Mouse (Mus musculus): ENCODE measurements around the gene Alk. TPM values are rescaled to one million over a fixed set of nuclear protein-coding genes. Genes with fewer than 3 reads are reported as not detected.

The Alk gene
- polyA plus RNA-seq, 1 experiment from 2014 or later, result 0.61 TPM

- DNase-seq (ENCODE audit: low spot score) (no peak), ATAC-seq (ENCODE audit: low FRiP score, low TSS enrichment) (no peak)
- no peaks in the 10 kb centered on the region for H3K4me1 ChIP-seq (replicated peaks; ENCODE audit: control insufficient read depth, insufficient read depth)
- TF ChIP-seq EP300 (optimal IDR thresholded peaks at IDR 0.05) (no peak), CTCF (IDR thresholded peaks at IDR 0.05; ENCODE audit: low read depth) (no peak)
- H3K4me2 ChIP-seq (replicated peaks; ENCODE audit: low read depth), result no peak overlapping the region
- no peak overlapping the region for H3K27ac ChIP-seq (replicated peaks)
- H3K4me3 ChIP-seq (ENCODE audit: low read depth, low read length), result no peak overlapping the region
- no peaks in the 10 kb centered on the region for H3K27me3 ChIP-seq (ENCODE audit: control insufficient read depth, insufficient read depth, low read length)
- H3K9ac ChIP-seq (ENCODE audit: low read length), result no peak overlapping the region
- WGBS, result 82% methylated on average over 7 of the region's 7 CpGs
- no peaks in the 10 kb centered on the region for H3K9me3 ChIP-seq (ENCODE audit: control insufficient read depth, low read length)
- no peaks in the 10 kb centered on the region for H3K36me3 ChIP-seq (ENCODE audit: control insufficient read depth, insufficient read depth, low read length)
Observed at GRCm38 (mm10) chr17:71955011-71955410, 649.4 kb downstream of the Alk start.

DNA sequence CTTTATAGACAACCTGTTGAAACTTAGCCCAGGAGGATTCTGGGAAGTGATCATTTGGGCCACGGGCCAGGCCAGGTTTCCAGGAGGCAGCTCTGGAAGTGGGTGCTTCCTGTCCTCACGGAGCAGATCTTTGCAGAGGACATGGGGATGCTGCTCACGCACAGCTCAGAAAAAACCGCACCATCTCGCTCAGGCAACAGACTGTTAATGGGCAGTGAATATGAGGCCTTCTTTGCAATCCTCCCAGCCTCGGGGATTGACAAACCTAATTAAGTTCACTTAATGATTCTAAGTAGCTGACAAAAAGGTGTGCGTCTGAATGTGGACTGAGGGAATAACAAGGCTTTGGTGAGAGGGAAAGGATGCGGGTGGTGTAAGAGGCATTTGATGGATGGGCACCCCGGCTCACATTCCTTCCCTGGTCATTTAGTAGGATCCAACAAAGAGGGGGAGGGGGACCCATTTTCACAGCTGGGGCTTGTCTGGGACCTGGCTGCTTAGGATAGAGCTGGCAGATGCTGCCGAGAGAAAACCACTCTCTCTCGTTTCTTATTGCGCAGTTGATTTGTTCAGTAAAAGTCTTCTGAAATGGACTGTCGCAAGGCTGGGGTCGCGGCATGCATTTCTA is 650.1 kb downstream of the Alk start:
- Histone ChIP-seq H3K4me2 (replicated peaks; ENCODE audit: low read depth) (no peak overlapping the region), H3K9me3 (ENCODE audit: control insufficient read depth, low read length) (no peaks in the 10 kb centered on the region), H3K4me1 (replicated peaks; ENCODE audit: control insufficient read depth, insufficient read depth) (no peaks in the 10 kb centered on the region), H3K4me3 (ENCODE audit: low read depth, low read length) (no peak overlapping the region), H3K9ac (ENCODE audit: low read length) (no peak overlapping the region), H3K36me3 (ENCODE audit: control insufficient read depth, insufficient read depth, low read length) (no peaks in the 10 kb centered on the region), H3K27me3 (ENCODE audit: control insufficient read depth, insufficient read depth, low read length) (no peaks in the 10 kb centered on the region), H3K27ac (replicated peaks) (no peak overlapping the region)
- no peak for ATAC-seq (ENCODE audit: low FRiP score, low TSS enrichment)
- no peak for TF ChIP-seq CTCF (IDR thresholded peaks at IDR 0.05; ENCODE audit: low read depth)
- no peak for TF ChIP-seq EP300 (optimal IDR thresholded peaks at IDR 0.05)
- WGBS, result 77% methylated on average over 15 of the region's 15 CpGs
- no peak for DNase-seq (ENCODE audit: low spot score)

DNA sequence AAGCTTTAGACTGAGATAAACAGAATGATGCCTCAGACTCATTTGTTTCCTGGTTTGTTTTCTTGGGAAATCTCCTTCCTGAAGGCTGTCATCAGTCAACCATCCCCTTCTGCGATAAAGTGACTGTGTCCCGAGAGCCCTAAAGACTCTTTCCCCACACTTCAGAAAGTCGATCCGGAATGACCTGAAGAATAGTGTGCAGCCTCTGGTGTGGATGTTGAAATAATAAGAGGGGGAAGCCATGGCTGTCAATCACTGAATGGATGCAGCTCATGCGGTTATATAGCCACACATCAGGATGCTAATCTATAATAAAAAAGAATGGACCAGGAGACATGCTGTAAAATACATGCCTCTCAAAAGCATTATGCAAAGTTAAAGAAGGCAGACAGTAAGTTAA is 653.5 kb downstream of the Alk start:
- Histone ChIP-seq H3K9me3 (ENCODE audit: control insufficient read depth, low read length) (no peaks in the 10 kb centered on the region), H3K9ac (ENCODE audit: low read length) (no peak overlapping the region), H3K4me1 (replicated peaks; ENCODE audit: control insufficient read depth, insufficient read depth) (no peaks in the 10 kb centered on the region), H3K27ac (replicated peaks) (no peak overlapping the region), H3K4me3 (ENCODE audit: low read depth, low read length) (no peak overlapping the region), H3K36me3 (ENCODE audit: control insufficient read depth, insufficient read depth, low read length) (no peaks in the 10 kb centered on the region), H3K27me3 (ENCODE audit: control insufficient read depth, insufficient read depth, low read length) (no peaks in the 10 kb centered on the region), H3K4me2 (replicated peaks; ENCODE audit: low read depth) (no peak overlapping the region)
- WGBS, result 73% methylated on average over 5 of the region's 5 CpGs
- no peak for DNase-seq (ENCODE audit: low spot score)
- ATAC-seq (ENCODE audit: low FRiP score, low TSS enrichment), result no peak
- TF ChIP-seq CTCF (IDR thresholded peaks at IDR 0.05; ENCODE audit: low read depth) (no peak), EP300 (optimal IDR thresholded peaks at IDR 0.05) (no peak)

DNA sequence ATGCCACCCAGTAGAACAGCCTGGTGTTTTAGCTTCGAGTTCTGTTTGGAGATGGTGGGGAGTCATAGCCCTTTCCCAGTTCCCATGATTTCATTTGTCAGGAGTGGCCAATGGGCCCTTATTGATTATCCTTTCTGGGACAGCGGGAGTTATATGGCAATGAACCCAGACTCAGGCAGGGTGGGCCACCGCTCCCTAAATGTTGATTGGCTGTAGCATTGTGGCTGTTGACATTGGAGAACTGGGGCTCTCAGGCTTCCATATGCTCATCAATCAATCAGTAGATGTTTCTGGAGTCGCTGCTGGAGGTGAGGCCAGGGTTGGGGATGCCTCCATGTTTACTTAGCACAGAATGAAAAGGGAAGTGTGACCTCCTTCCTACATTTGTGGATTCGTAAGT is 655.7 kb downstream of the Alk start:
- Histone ChIP-seq H3K27ac (replicated peaks) (no peak overlapping the region), H3K27me3 (ENCODE audit: control insufficient read depth, insufficient read depth, low read length) (no peaks in the 10 kb centered on the region), H3K9ac (ENCODE audit: low read length) (no peak overlapping the region), H3K4me3 (ENCODE audit: low read depth, low read length) (no peak overlapping the region), H3K4me2 (replicated peaks; ENCODE audit: low read depth) (no peak overlapping the region), H3K36me3 (ENCODE audit: control insufficient read depth, insufficient read depth, low read length) (no peaks in the 10 kb centered on the region), H3K4me1 (replicated peaks; ENCODE audit: control insufficient read depth, insufficient read depth) (no peaks in the 10 kb centered on the region), H3K9me3 (ENCODE audit: control insufficient read depth, low read length) (no peaks in the 10 kb centered on the region)
- 46% methylated on average over 5 of the region's 5 CpGs for WGBS
- TF ChIP-seq CTCF (IDR thresholded peaks at IDR 0.05; ENCODE audit: low read depth), result no peak
- DNase-seq (ENCODE audit: low spot score) (no peak), ATAC-seq (ENCODE audit: low FRiP score, low TSS enrichment) (no peak)

GRCm38 (mm10) chr17:71947452-71947851 is 657.0 kb downstream of the Alk start:
- Histone ChIP-seq H3K27me3 (ENCODE audit: control insufficient read depth, insufficient read depth, low read length) (no peaks in the 10 kb centered on the region), H3K36me3 (ENCODE audit: control insufficient read depth, insufficient read depth, low read length) (no peaks in the 10 kb centered on the region), H3K9me3 (ENCODE audit: control insufficient read depth, low read length) (no peaks in the 10 kb centered on the region), H3K27ac (replicated peaks) (no peak overlapping the region), H3K9ac (ENCODE audit: low read length) (no peak overlapping the region), H3K4me2 (replicated peaks; ENCODE audit: low read depth) (no peak overlapping the region), H3K4me3 (ENCODE audit: low read depth, low read length) (no peak overlapping the region), H3K4me1 (replicated peaks; ENCODE audit: control insufficient read depth, insufficient read depth) (no peaks in the 10 kb centered on the region)
- DNase-seq (ENCODE audit: low spot score) (peak; percentile 27), ATAC-seq (ENCODE audit: low FRiP score, low TSS enrichment) (no peak)
- TF ChIP-seq EP300 (optimal IDR thresholded peaks at IDR 0.05) (no peak), CTCF (IDR thresholded peaks at IDR 0.05; ENCODE audit: low read depth) (no peak)
- WGBS, result 28% methylated on average over 9 of the region's 9 CpGs

DNA sequence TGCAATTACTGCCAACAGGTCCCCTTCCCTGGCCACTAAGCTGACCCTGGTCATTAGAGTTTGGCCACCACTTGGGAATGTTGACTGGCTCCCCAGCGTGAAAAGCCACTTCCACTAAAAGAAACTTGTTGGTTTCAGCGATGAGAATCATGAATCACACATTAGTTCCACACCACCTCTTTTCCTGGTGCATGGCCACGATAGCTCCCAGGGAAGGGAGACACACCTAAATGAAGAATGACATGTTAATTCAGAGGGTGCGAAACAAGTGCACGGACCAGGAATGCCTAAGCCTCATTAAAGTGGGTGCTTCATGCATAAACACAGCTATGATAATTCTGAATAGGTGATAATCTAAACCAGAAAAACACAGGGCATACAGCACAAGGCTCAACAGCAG is 660.4 kb downstream of the Alk start:
- H3K27ac ChIP-seq (replicated peaks), result no peak overlapping the region
- TF ChIP-seq CTCF (IDR thresholded peaks at IDR 0.05; ENCODE audit: low read depth) (no peak), EP300 (optimal IDR thresholded peaks at IDR 0.05) (no peak)
- 59% methylated on average over 5 of the region's 5 CpGs for WGBS
- no peak overlapping the region for H3K4me3 ChIP-seq (ENCODE audit: low read depth, low read length)
- H3K9ac ChIP-seq (ENCODE audit: low read length), result no peak overlapping the region
- no peaks in the 10 kb centered on the region for H3K27me3 ChIP-seq (ENCODE audit: control insufficient read depth, insufficient read depth, low read length)
- no peak overlapping the region for H3K4me2 ChIP-seq (replicated peaks; ENCODE audit: low read depth)
- no peaks in the 10 kb centered on the region for H3K4me1 ChIP-seq (replicated peaks; ENCODE audit: control insufficient read depth, insufficient read depth)
- H3K9me3 ChIP-seq (ENCODE audit: control insufficient read depth, low read length), result no peaks in the 10 kb centered on the region
- DNase-seq (ENCODE audit: low spot score), result no peak
- no peaks in the 10 kb centered on the region for H3K36me3 ChIP-seq (ENCODE audit: control insufficient read depth, insufficient read depth, low read length)
- no peak for ATAC-seq (ENCODE audit: low FRiP score, low TSS enrichment)
